Mouse (Mus musculus): Measurements from ENCODE around the gene Lsm4. TPM values are rescaled to one million over a fixed set of nuclear protein-coding genes. Genes with fewer than 3 reads are reported as not detected.

The Lsm4 gene
- polyA plus RNA-seq, 1 experiment from 2014 or later = 155 TPM

- Histone ChIP-seq H3K9ac (no peak overlapping the region), H3K27ac (replicated peaks) (peak overlapping the region; percentile 25), H3K27me3 (peaks cover 11% of the 10 kb centered on the region), H3K9me3 (replicated peaks) (no peaks in the 10 kb centered on the region), H3K4me1 (replicated peaks) (peaks cover 85% of the 10 kb centered on the region), H3K36me3 (replicated peaks) (peaks cover 30% of the 10 kb centered on the region), H3K4me2 (no peak overlapping the region), H3K4me3 (replicated peaks) (no peak overlapping the region)
- no peak for ATAC-seq (ENCODE audit: insufficient read depth)
- 84% methylated on average over 4 of the region's 4 CpGs for WGBS (ENCODE audit: insufficient replicate concordance)
Observed at GRCm38 (mm10) chr8:70679404-70679803, 6.4 kb downstream of the Lsm4 start.

DNA sequence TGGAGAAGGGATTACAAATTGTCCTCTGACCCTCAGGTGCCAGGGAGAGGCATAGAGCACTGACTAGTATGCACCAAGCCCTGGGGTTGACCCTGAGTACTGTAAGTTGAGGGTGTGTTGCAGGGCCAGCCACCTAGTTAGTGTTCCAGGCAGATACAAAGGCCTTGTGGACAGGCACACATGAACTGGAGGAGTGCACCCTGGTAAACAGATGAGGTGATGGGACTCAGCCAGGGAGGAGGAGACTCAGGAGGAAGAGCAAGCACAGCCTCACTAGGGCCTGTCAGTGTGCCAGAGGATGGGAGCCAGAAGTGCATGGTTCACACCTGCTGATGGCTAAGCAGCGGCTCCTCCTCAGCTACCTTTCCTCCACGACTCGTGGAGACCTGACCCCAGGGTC lies 7.0 kb downstream of the Lsm4 start:
- Histone ChIP-seq H3K4me1 (replicated peaks) (peaks cover 78% of the 10 kb centered on the region), H3K4me2 (no peak overlapping the region)

DNA sequence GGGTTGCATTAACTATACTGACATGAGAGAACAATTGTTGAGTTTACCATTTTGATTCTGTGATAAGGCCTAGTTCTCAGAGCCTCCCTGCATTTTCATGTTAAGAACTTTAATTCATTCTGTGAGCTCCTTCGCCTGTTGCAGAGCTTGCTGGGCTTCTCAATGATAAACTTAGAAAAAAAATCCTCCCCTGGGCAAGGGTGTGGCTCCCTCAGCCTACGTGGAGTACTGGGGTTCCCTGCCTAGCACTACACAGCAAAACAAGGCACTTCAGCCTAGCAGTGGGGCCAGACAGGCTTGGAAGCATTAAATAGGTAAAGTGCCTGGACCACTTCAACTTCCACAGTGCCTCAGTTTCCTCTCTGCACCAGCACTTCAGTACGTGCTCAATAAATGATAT lies 8.4 kb downstream of the Lsm4 start:
- H3K9ac ChIP-seq = no peak overlapping the region
- H3K36me3 ChIP-seq (replicated peaks) = peaks cover 25% of the 10 kb centered on the region
- ATAC-seq (ENCODE audit: insufficient read depth) = peak; percentile 24; the same call in 1 of the 2 replicates
- no peak overlapping the region for H3K4me3 ChIP-seq (replicated peaks)
- peak overlapping the region; percentile 36; the same call in 1 of the 2 replicates for H3K4me2 ChIP-seq
- H3K27me3 ChIP-seq = peaks cover 19% of the 10 kb centered on the region
- 0 out of 2 replicates have a peak overlapping the region, but pooled peaks have one; percentile 6 for H3K27ac ChIP-seq (replicated peaks)
- H3K4me1 ChIP-seq (replicated peaks) = peaks cover 65% of the 10 kb centered on the region
- WGBS (ENCODE audit: insufficient replicate concordance) = 37% methylated on average over 3 of the region's 3 CpGs
- H3K9me3 ChIP-seq (replicated peaks) = no peaks in the 10 kb centered on the region

More for the DNA sequence above, 7.0 kb downstream of the Lsm4 start:
- H3K9me3 ChIP-seq (replicated peaks) = no peaks in the 10 kb centered on the region
- WGBS (ENCODE audit: insufficient replicate concordance) = 84% methylated on average over 3 of the region's 3 CpGs
- H3K27ac ChIP-seq (replicated peaks) = peak overlapping the region; percentile 25
- ATAC-seq (ENCODE audit: insufficient read depth) = peak; percentile 36
- no peak overlapping the region for H3K9ac ChIP-seq
- no peak overlapping the region for H3K4me3 ChIP-seq (replicated peaks)
- peaks cover 14% of the 10 kb centered on the region for H3K27me3 ChIP-seq
- peaks cover 30% of the 10 kb centered on the region for H3K36me3 ChIP-seq (replicated peaks)

GRCm38 (mm10) chr8:70682193-70682592 lies 9.1 kb downstream of the Lsm4 start:
- ATAC-seq (ENCODE audit: insufficient read depth) = no peak
- H3K4me1 ChIP-seq (replicated peaks) = peaks cover 57% of the 10 kb centered on the region
- H3K9me3 ChIP-seq (replicated peaks) = no peaks in the 10 kb centered on the region
- peaks cover 23% of the 10 kb centered on the region for H3K36me3 ChIP-seq (replicated peaks)
- WGBS (ENCODE audit: insufficient replicate concordance) = 10% methylated on average over 19 of the region's 19 CpGs
- H3K9ac ChIP-seq = 0 out of 2 replicates have a peak overlapping the region, but pooled peaks have one; percentile 8
- 0 out of 2 replicates have a peak overlapping the region, but pooled peaks have one; percentile 6 for H3K27ac ChIP-seq (replicated peaks)
- H3K4me2 ChIP-seq = peak overlapping the region; percentile 36
- H3K27me3 ChIP-seq = peaks cover 19% of the 10 kb centered on the region
- no peak overlapping the region for H3K4me3 ChIP-seq (replicated peaks)

- Histone ChIP-seq H3K27me3 (peaks cover 19% of the 10 kb centered on the region), H3K9ac (0 out of 2 replicates have a peak overlapping the region, but pooled peaks have one; percentile 8), H3K9me3 (replicated peaks) (no peaks in the 10 kb centered on the region), H3K4me3 (replicated peaks) (no peak overlapping the region), H3K36me3 (replicated peaks) (peaks cover 23% of the 10 kb centered on the region), H3K27ac (replicated peaks) (no peak overlapping the region), H3K4me1 (replicated peaks) (peaks cover 52% of the 10 kb centered on the region), H3K4me2 (0 out of 2 replicates have a peak overlapping the region, but pooled peaks have one; percentile 36)
- WGBS (ENCODE audit: insufficient replicate concordance) = 45% methylated on average over 3 of the region's 3 CpGs
- ATAC-seq (ENCODE audit: insufficient read depth) = no peak
Observed at GRCm38 (mm10) chr8:70682692-70683091, 9.6 kb downstream of the Lsm4 start.

- ATAC-seq (ENCODE audit: insufficient read depth) = no peak
- Histone ChIP-seq H3K4me3 (replicated peaks) (no peak overlapping the region), H3K4me1 (replicated peaks) (peaks cover 36% of the 10 kb centered on the region), H3K4me2 (no peak overlapping the region), H3K27ac (replicated peaks) (no peak overlapping the region), H3K9ac (no peak overlapping the region), H3K36me3 (replicated peaks) (peaks cover 7% of the 10 kb centered on the region), H3K27me3 (peaks cover 19% of the 10 kb centered on the region), H3K9me3 (replicated peaks) (no peaks in the 10 kb centered on the region)
- 47% methylated on average over 7 of the region's 7 CpGs for WGBS (ENCODE audit: insufficient replicate concordance)
Observed at GRCm38 (mm10) chr8:70684291-70684690, 11.2 kb downstream of the Lsm4 start.

GRCm38 (mm10) chr8:70687576-70687975 lies 14.5 kb downstream of the Lsm4 start:
- WGBS (ENCODE audit: insufficient replicate concordance) = 72% methylated on average over 8 of the region's 8 CpGs
- Histone ChIP-seq H3K4me1 (replicated peaks) (peaks cover 14% of the 10 kb centered on the region), H3K27ac (replicated peaks) (no peak overlapping the region), H3K27me3 (peaks cover 35% of the 10 kb centered on the region), H3K4me3 (replicated peaks) (no peak overlapping the region), H3K9ac (no peak overlapping the region), H3K4me2 (no peak overlapping the region), H3K9me3 (replicated peaks) (no peaks in the 10 kb centered on the region), H3K36me3 (replicated peaks) (no peaks in the 10 kb centered on the region)
- ATAC-seq (ENCODE audit: insufficient read depth) = no peak

GRCm38 (mm10) chr8:70688136-70688535 lies 15.1 kb downstream of the Lsm4 start:
- H3K4me3 ChIP-seq (replicated peaks) = no peak overlapping the region
- no peak overlapping the region for H3K4me2 ChIP-seq
- 61% methylated on average over 3 of the region's 3 CpGs for WGBS (ENCODE audit: insufficient replicate concordance)
- H3K27me3 ChIP-seq = peaks cover 29% of the 10 kb centered on the region
- H3K9me3 ChIP-seq (replicated peaks) = no peaks in the 10 kb centered on the region
- H3K4me1 ChIP-seq (replicated peaks) = peaks cover 15% of the 10 kb centered on the region
- H3K9ac ChIP-seq = no peak overlapping the region
- ATAC-seq (ENCODE audit: insufficient read depth) = no peak
- no peaks in the 10 kb centered on the region for H3K36me3 ChIP-seq (replicated peaks)
- no peak overlapping the region for H3K27ac ChIP-seq (replicated peaks)

GRCm38 (mm10) chr8:70689892-70690390 lies 16.9 kb downstream of the Lsm4 start:
- Histone ChIP-seq H3K27ac (replicated peaks) (no peak overlapping the region), H3K4me2 (no peak overlapping the region), H3K9ac (no peak overlapping the region), H3K27me3 (peaks cover 26% of the 10 kb centered on the region), H3K4me1 (replicated peaks) (peaks cover 26% of the 10 kb centered on the region), H3K36me3 (replicated peaks) (no peaks in the 10 kb centered on the region), H3K9me3 (replicated peaks) (no peaks in the 10 kb centered on the region), H3K4me3 (replicated peaks) (no peak overlapping the region)
- WGBS (ENCODE audit: insufficient replicate concordance) = 50% methylated on average over 5 of the region's 5 CpGs
- no peak for ATAC-seq (ENCODE audit: insufficient read depth)

DNA sequence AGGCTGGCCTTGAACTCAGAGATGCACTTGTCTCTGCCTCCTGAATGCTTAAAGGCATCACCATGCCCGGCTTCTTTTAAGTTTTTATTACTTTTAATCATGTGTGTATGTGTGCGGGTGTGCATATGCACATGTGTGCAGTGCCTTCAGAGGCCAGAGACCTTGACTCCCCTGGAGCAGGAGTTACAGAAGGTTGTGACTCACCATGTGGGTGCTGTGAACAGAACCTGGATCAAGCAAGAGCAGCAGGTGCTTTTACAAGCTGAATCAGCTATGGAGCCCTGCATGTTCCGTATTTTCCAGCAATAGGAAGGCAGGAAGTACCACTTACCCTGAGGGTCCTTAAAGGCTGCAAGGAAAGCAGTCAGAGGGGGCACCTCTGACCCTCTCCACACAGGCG lies 18.2 kb downstream of the Lsm4 start:
- Histone ChIP-seq H3K36me3 (replicated peaks) (no peaks in the 10 kb centered on the region), H3K4me2 (peak overlapping the region; percentile 48; the same call in 1 of the 2 replicates), H3K4me3 (replicated peaks) (no peak overlapping the region), H3K9ac (no peak overlapping the region), H3K4me1 (replicated peaks) (peaks cover 39% of the 10 kb centered on the region), H3K27me3 (peaks cover 21% of the 10 kb centered on the region; the same call in 1 of the 2 replicates), H3K27ac (replicated peaks) (no peak overlapping the region), H3K9me3 (replicated peaks) (no peaks in the 10 kb centered on the region)
- ATAC-seq (ENCODE audit: insufficient read depth) = no peak
- 72% methylated on average over 4 of the region's 4 CpGs for WGBS (ENCODE audit: insufficient replicate concordance)

- no peaks in the 10 kb centered on the region for H3K9me3 ChIP-seq (replicated peaks)
- H3K4me2 ChIP-seq = peak overlapping the region; percentile 48
- no peak overlapping the region for H3K9ac ChIP-seq
- ATAC-seq (ENCODE audit: insufficient read depth) = no peak
- H3K4me1 ChIP-seq (replicated peaks) = peaks cover 45% of the 10 kb centered on the region
- no peak overlapping the region for H3K4me3 ChIP-seq (replicated peaks)
- H3K27ac ChIP-seq (replicated peaks) = no peak overlapping the region
- H3K36me3 ChIP-seq (replicated peaks) = no peaks in the 10 kb centered on the region
- H3K27me3 ChIP-seq = peaks cover 21% of the 10 kb centered on the region; the same call in 1 of the 2 replicates
- 17% methylated on average over 19 of the region's 20 CpGs for WGBS (ENCODE audit: insufficient replicate concordance)
Observed at GRCm38 (mm10) chr8:70691727-70692231, 18.7 kb downstream of the Lsm4 start.
